Mouse (Mus musculus): ENCODE results near the gene Aspscr1.

DNA sequence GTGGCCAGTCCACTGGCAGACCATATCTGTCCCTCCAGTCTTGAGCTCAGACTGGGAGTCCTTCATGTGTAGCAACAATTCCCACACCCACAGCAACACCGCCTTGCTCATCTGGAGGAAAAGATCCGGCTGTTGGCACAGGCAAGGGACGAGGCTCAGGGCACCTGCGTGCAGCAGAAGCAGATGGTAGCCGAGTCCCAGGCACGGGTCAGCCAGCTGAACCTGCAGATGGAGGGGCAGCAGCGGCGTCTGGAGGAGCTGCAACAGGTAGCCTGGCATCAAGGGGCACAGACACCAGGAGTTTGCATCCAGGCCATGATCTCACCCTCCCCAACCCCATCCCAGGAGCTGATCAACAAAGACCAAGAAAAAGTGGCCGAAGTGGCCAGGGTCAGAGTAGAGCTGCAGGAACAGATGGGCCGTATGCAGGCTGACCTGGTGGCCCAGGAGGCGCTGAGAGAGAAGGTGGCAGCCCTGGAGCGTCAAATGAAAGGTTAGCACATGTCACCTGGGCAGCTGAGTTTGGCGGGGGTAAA is 47.1 kb downstream of the Aspscr1 start:
- TF ChIP-seq POLR2A (IDR thresholded peaks at IDR 0.05; ENCODE audit: borderline replicate concordance, extremely low read depth, insufficient read depth, insufficient read length, poor library complexity, severe bottlenecking) (no peak), CTCF (IDR thresholded peaks at IDR 0.05; ENCODE audit: borderline replicate concordance, extremely low read depth, insufficient read depth, insufficient read length) (no peak)

Data from brain, embryonic 14.5 days (tissue).